Mouse (Mus musculus) right cerebral cortex, postnatal 14 days (tissue): ENCODE measurements at regions not wholly inside any gene's neighbourhood (a gene's known extent, or its start where the extent isn't known, plus 50 kb on each side); places are given as distances from the start of the nearest gene placed in this dataset.
"Not testable (repeated sequence)": the region's sequence is repeated elsewhere in the genome, so short reads cannot be mapped to it uniquely, and the experiment has no call there.

Experiments
- DNase-seq: peaks from one replicate; pipeline ENCODE4 v3.0.0; 2022

- no peak for DNase-seq
Measured at GRCm38 (mm10) chr15:90291848-90292247, 67.7 kb downstream of the Alg10b start.

- DNase-seq: no peak
Measured at GRCm38 (mm10) chr15:90294353-90294922, 70.3 kb downstream of the Alg10b start.

GRCm38 (mm10) chr15:90298566-90298965 is 74.5 kb downstream of the Alg10b start:
- no peak for DNase-seq

- DNase-seq: no peak
Measured at GRCm38 (mm10) chr15:90303393-90303792, 79.3 kb downstream of the Alg10b start.

GRCm38 (mm10) chr15:90305051-90305450 is 80.9 kb downstream of the Alg10b start:
- DNase-seq: peak; percentile 5

GRCm38 (mm10) chr15:90306866-90307265 is 82.8 kb downstream of the Alg10b start:
- no peak for DNase-seq

GRCm38 (mm10) chr15:90308433-90308832 is 84.3 kb downstream of the Alg10b start:
- DNase-seq: not testable (repeated sequence)

- no peak for DNase-seq
Measured at GRCm38 (mm10) chr15:90308869-90309268, 84.8 kb downstream of the Alg10b start.

GRCm38 (mm10) chr15:90309664-90310063 is 85.6 kb downstream of the Alg10b start:
- DNase-seq: no peak

GRCm38 (mm10) chr15:90321774-90322173 is 97.7 kb downstream of the Alg10b start:
- no peak for DNase-seq

- DNase-seq: no peak
Measured at GRCm38 (mm10) chr15:90333275-90333674, 109.2 kb downstream of the Alg10b start.

GRCm38 (mm10) chr15:90333766-90334165 is 109.7 kb downstream of the Alg10b start:
- no peak for DNase-seq

- DNase-seq: no peak
Measured at GRCm38 (mm10) chr15:90334406-90334805, 110.3 kb downstream of the Alg10b start.

GRCm38 (mm10) chr15:90335506-90335905 is 111.4 kb downstream of the Alg10b start:
- DNase-seq: no peak

- no peak for DNase-seq
Measured at GRCm38 (mm10) chr15:90340089-90340488, 116.0 kb downstream of the Alg10b start.

- no peak for DNase-seq
Measured at GRCm38 (mm10) chr15:90341261-90341660, 117.2 kb downstream of the Alg10b start.

- DNase-seq: no peak
Measured at GRCm38 (mm10) chr15:90343771-90344170, 119.7 kb downstream of the Alg10b start.

- no peak for DNase-seq
Measured at GRCm38 (mm10) chr15:90344956-90345355, 120.8 kb downstream of the Alg10b start.

- no peak for DNase-seq
Measured at GRCm38 (mm10) chr15:90346162-90346561, 122.1 kb downstream of the Alg10b start.

GRCm38 (mm10) chr15:90346757-90347156 is 122.6 kb downstream of the Alg10b start:
- no peak for DNase-seq

GRCm38 (mm10) chr15:90351898-90352297 is 127.8 kb downstream of the Alg10b start:
- DNase-seq: no peak

- no peak for DNase-seq
Measured at GRCm38 (mm10) chr15:90365656-90366055, 141.5 kb downstream of the Alg10b start.

- no peak for DNase-seq
Measured at GRCm38 (mm10) chr15:90377959-90378358, 153.8 kb downstream of the Alg10b start.

GRCm38 (mm10) chr15:90396961-90397360 is 172.8 kb downstream of the Alg10b start:
- no peak for DNase-seq

- no peak for DNase-seq
Measured at GRCm38 (mm10) chr15:90397691-90398377, 173.7 kb downstream of the Alg10b start.
